Mouse (Mus musculus): Measurements from ENCODE around the gene Gulp1. TPM values are rescaled to one million over a fixed set of nuclear protein-coding genes. Genes with fewer than 3 reads are reported as not detected.
A peak's percentile ranks its signal among the peaks of the same experiment; 100 is the strongest.

Gene Gulp1
- polyA plus RNA-seq, 1 experiment from 2014 or later: 24.5 TPM

- Histone ChIP-seq H3K36me3 (no peaks in the 10 kb centered on the region), H3K4me3 (replicated peaks) (no peak overlapping the region), H3K9me3 (replicated peaks) (no peaks in the 10 kb centered on the region), H3K9ac (no peak overlapping the region), H3K27ac (replicated peaks) (no peak overlapping the region), H3K4me1 (no peaks in the 10 kb centered on the region), H3K27me3 (no peaks in the 10 kb centered on the region), H3K4me2 (replicated peaks) (no peak overlapping the region)
- ATAC-seq (ENCODE audit: insufficient number of reproducible peaks, low FRiP score, low TSS enrichment, low read depth): no peak
- WGBS: 64% methylated on average over 1 of the region's 1 CpGs
Measured at GRCm38 (mm10) chr1:44593109-44593508, 41.8 kb downstream of the Gulp1 start.

GRCm38 (mm10) chr1:44598312-44598711, 47.0 kb downstream of the Gulp1 start:
- Histone ChIP-seq H3K36me3 (no peaks in the 10 kb centered on the region), H3K27ac (replicated peaks) (no peak overlapping the region), H3K4me2 (replicated peaks) (no peak overlapping the region), H3K9me3 (replicated peaks) (no peaks in the 10 kb centered on the region), H3K9ac (no peak overlapping the region), H3K27me3 (no peaks in the 10 kb centered on the region), H3K4me3 (replicated peaks) (no peak overlapping the region), H3K4me1 (no peaks in the 10 kb centered on the region)
- 83% methylated on average over 2 of the region's 2 CpGs for WGBS
- no peak for ATAC-seq (ENCODE audit: insufficient number of reproducible peaks, low FRiP score, low TSS enrichment, low read depth)

- Histone ChIP-seq H3K9ac (no peak overlapping the region), H3K4me1 (no peaks in the 10 kb centered on the region), H3K27me3 (no peaks in the 10 kb centered on the region), H3K9me3 (replicated peaks) (no peaks in the 10 kb centered on the region), H3K27ac (replicated peaks) (no peak overlapping the region), H3K4me3 (replicated peaks) (no peak overlapping the region), H3K36me3 (no peaks in the 10 kb centered on the region), H3K4me2 (replicated peaks) (no peak overlapping the region)
- ATAC-seq (ENCODE audit: insufficient number of reproducible peaks, low FRiP score, low TSS enrichment, low read depth): no peak
- WGBS: 45% methylated on average over 2 of the region's 2 CpGs
Measured at GRCm38 (mm10) chr1:44613294-44614041, 62.2 kb downstream of the Gulp1 start.

GRCm38 (mm10) chr1:44618751-44619150, 67.4 kb downstream of the Gulp1 start:
- no peak overlapping the region for H3K27ac ChIP-seq (replicated peaks)
- H3K4me1 ChIP-seq: no peaks in the 10 kb centered on the region
- H3K27me3 ChIP-seq: no peaks in the 10 kb centered on the region
- no peak overlapping the region for H3K4me2 ChIP-seq (replicated peaks)
- H3K4me3 ChIP-seq (replicated peaks): no peak overlapping the region
- no peaks in the 10 kb centered on the region for H3K36me3 ChIP-seq
- ATAC-seq (ENCODE audit: insufficient number of reproducible peaks, low FRiP score, low TSS enrichment, low read depth): no peak
- no peak overlapping the region for H3K9ac ChIP-seq
- WGBS: 29% methylated on average over 2 of the region's 2 CpGs
- no peaks in the 10 kb centered on the region for H3K9me3 ChIP-seq (replicated peaks)

DNA sequence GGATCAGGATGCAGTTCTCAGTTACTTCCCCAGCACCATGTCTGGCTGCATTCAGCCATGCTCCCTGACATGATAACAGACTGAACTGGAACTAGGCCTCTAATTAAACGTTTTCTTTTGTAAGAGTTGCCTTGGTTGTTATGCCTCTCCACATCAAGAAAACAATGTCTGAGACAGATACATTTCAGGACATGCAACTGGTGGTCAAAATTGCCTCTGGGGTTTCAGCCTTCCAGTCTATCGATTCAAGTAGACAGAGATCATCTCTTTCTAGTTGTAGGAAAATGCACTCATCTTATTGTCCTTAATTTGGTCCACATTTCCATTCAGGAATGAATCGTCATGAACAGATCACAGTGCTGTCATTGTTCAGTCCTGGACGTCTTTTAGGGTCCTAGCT, 83.2 kb downstream of the Gulp1 start:
- Histone ChIP-seq H3K27me3 (no peaks in the 10 kb centered on the region), H3K9me3 (replicated peaks) (no peaks in the 10 kb centered on the region), H3K36me3 (no peaks in the 10 kb centered on the region), H3K4me3 (replicated peaks) (no peak overlapping the region), H3K9ac (no peak overlapping the region), H3K27ac (replicated peaks) (no peak overlapping the region), H3K4me2 (replicated peaks) (no peak overlapping the region), H3K4me1 (no peaks in the 10 kb centered on the region)
- 23% methylated on average over 4 of the region's 4 CpGs for WGBS
- ATAC-seq (ENCODE audit: insufficient number of reproducible peaks, low FRiP score, low TSS enrichment, low read depth): no peak

- Histone ChIP-seq H3K27ac (replicated peaks) (no peak overlapping the region), H3K4me2 (replicated peaks) (no peak overlapping the region), H3K9me3 (replicated peaks) (no peaks in the 10 kb centered on the region), H3K9ac (no peak overlapping the region), H3K4me3 (replicated peaks) (no peak overlapping the region), H3K27me3 (no peaks in the 10 kb centered on the region), H3K4me1 (no peaks in the 10 kb centered on the region), H3K36me3 (no peaks in the 10 kb centered on the region)
- ATAC-seq (ENCODE audit: insufficient number of reproducible peaks, low FRiP score, low TSS enrichment, low read depth): no peak
- WGBS: 83% methylated on average over 6 of the region's 6 CpGs
Measured at GRCm38 (mm10) chr1:44645678-44646276, 94.5 kb downstream of the Gulp1 start.

DNA sequence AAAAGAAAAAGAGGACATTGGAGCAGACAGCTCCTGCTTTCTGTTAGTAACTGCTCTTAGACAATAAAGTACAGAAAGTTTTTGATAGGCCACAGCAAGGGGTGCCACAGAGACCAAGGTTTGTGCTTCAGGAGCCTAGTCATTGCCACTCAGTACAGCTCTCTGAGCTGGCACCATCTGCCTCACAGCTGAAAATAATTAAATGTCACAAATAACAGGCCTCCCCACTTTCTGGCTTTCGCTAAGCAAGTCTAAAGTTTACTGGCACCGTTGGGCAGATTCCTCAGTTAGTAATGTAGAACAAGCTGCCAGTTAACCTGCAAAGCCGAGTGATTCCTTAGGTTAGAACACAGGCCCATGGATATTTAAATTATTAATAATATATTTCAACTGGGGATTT, 127.7 kb downstream of the Gulp1 start:
- Histone ChIP-seq H3K27me3 (no peaks in the 10 kb centered on the region), H3K9me3 (replicated peaks) (no peaks in the 10 kb centered on the region), H3K4me2 (replicated peaks) (no peak overlapping the region), H3K9ac (no peak overlapping the region), H3K27ac (replicated peaks) (peak overlapping the region; percentile 63), H3K36me3 (no peaks in the 10 kb centered on the region), H3K4me1 (0 out of 2 replicates have a peak, but pooled peaks cover 10% of the 10 kb centered on the region), H3K4me3 (replicated peaks) (no peak overlapping the region)
- WGBS: 28% methylated on average over 3 of the region's 3 CpGs
- ATAC-seq (ENCODE audit: insufficient number of reproducible peaks, low FRiP score, low TSS enrichment, low read depth): peak; percentile 83

DNA sequence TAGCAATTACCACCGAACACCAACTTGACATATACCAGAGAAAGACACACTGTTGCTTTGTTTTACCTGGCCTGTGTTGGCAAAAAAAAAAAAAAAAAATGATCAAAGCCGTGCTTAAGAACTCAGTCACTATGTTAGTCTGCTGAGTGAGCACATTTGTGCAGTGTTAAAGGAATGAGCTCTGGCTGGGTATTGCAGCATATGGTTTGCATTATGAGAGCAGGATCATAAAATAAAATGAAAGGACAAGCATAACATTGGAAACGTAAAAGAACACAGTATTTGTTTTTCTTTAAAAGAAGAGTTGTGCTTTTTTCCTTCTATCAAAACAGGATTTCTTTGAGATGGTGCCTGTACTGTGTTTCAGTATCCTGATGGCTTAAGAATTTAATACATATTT, 128.1 kb downstream of the Gulp1 start:
- H3K27me3 ChIP-seq: no peaks in the 10 kb centered on the region
- no peaks in the 10 kb centered on the region for H3K36me3 ChIP-seq
- WGBS: 21% methylated on average over 3 of the region's 3 CpGs
- H3K4me1 ChIP-seq: 0 out of 2 replicates have a peak, but pooled peaks cover 10% of the 10 kb centered on the region
- no peak overlapping the region for H3K9ac ChIP-seq
- H3K4me3 ChIP-seq (replicated peaks): no peak overlapping the region
- peak overlapping the region; percentile 63 for H3K27ac ChIP-seq (replicated peaks)
- no peaks in the 10 kb centered on the region for H3K9me3 ChIP-seq (replicated peaks)
- H3K4me2 ChIP-seq (replicated peaks): no peak overlapping the region
- peak; percentile 85 for ATAC-seq (ENCODE audit: insufficient number of reproducible peaks, low FRiP score, low TSS enrichment, low read depth)

DNA sequence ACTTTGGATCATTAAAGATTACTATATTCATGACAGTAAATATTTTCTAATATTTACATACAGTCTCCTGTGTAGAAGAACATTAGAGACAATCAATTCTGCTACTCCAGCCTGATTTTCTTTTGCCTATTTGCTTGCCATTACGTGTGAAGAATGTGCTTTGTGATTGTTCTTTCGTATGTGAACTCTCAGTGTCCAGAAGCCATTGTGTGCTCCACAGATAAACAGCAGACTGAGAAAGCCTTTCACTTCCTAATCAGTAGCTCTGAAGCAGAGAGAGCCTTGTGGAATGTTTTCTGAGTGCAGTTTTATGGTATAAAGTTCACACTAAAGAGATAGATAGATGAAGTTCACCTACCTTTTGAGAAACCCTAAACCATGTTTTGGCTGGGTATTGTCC, 131.2 kb downstream of the Gulp1 start:
- Histone ChIP-seq H3K27ac (replicated peaks) (no peak overlapping the region), H3K36me3 (no peaks in the 10 kb centered on the region), H3K27me3 (no peaks in the 10 kb centered on the region), H3K9me3 (replicated peaks) (no peaks in the 10 kb centered on the region), H3K4me1 (0 out of 2 replicates have a peak, but pooled peaks cover 10% of the 10 kb centered on the region), H3K9ac (no peak overlapping the region), H3K4me2 (replicated peaks) (no peak overlapping the region), H3K4me3 (replicated peaks) (no peak overlapping the region)
- WGBS: 76% methylated on average over 2 of the region's 2 CpGs
- ATAC-seq (ENCODE audit: insufficient number of reproducible peaks, low FRiP score, low TSS enrichment, low read depth): no peak

GRCm38 (mm10) chr1:44683723-44684122, 132.4 kb downstream of the Gulp1 start:
- Histone ChIP-seq H3K27me3 (no peaks in the 10 kb centered on the region), H3K4me2 (replicated peaks) (no peak overlapping the region), H3K4me1 (0 out of 2 replicates have a peak, but pooled peaks cover 7% of the 10 kb centered on the region), H3K9me3 (replicated peaks) (no peaks in the 10 kb centered on the region), H3K36me3 (no peaks in the 10 kb centered on the region), H3K4me3 (replicated peaks) (no peak overlapping the region), H3K27ac (replicated peaks) (no peak overlapping the region), H3K9ac (no peak overlapping the region)
- 78% methylated on average over 6 of the region's 6 CpGs for whole genome bisulfite sequencing
- no peak for ATAC-seq (ENCODE audit: insufficient number of reproducible peaks, low FRiP score, low TSS enrichment, low read depth)

DNA sequence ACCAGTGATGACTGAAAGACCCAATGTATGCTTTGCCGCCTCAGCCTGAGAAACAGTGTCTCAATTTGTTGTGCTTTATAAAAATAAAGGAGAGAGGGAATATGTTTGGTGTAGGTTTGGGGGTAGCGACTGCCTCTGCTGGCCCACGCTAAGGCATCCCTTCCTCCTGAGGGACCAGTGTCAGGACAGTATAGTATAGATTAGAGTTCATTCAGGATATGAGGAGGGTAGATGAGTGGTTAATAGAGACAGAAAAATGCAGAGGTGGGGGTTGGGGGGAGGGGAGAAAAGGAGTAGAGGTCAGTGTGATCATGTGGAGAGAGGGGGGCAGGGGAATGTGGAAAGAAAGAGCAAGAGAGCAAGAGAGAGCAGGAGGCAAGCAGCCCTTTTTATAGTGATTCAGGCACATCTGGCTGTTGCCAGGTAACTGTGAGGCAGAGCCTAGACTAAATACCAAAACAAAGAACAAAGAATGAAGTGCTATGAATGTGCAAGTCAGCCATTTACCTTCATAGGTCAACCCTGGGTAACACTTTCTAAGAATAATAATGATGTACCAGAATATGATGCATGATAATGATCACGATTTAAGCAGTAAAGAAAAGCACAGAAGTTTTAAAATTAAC, 169.6 kb downstream of the Gulp1 start:
- H3K9me3 ChIP-seq (replicated peaks): no peaks in the 10 kb centered on the region
- H3K27me3 ChIP-seq: no peaks in the 10 kb centered on the region
- H3K36me3 ChIP-seq: no peaks in the 10 kb centered on the region
- H3K27ac ChIP-seq (replicated peaks): no peak overlapping the region
- H3K9ac ChIP-seq: no peak overlapping the region
- no peak for ATAC-seq (ENCODE audit: insufficient number of reproducible peaks, low FRiP score, low TSS enrichment, low read depth)
- no peaks in the 10 kb centered on the region for H3K4me1 ChIP-seq
- WGBS: 84% methylated on average over 4 of the region's 4 CpGs
- H3K4me2 ChIP-seq (replicated peaks): no peak overlapping the region
- H3K4me3 ChIP-seq (replicated peaks): no peak overlapping the region
